Mouse (Mus musculus) forebrain, embryonic 10.5 days (tissue): ENCODE measurements around the gene Fbn1. TPM values are rescaled to one million over a fixed set of nuclear protein-coding genes. Genes with fewer than 3 reads are reported as not detected.

Experiments used
- DNase-seq: peaks from one replicate; pipeline ENCODE4 v3.0.0-alpha.2; 2017; ENCODE audit warnings: low spot score; ENCODE audit errors: extremely low spot score
- H3K27ac ChIP-seq: fragments of 300-500 bp; sonication (generic); 2 replicates; pipeline ENCODE4 v1.5.1; 2016; ENCODE audit warnings: mild to moderate bottlenecking
- H3K27me3 ChIP-seq: fragments of 300-500 bp; sonication (generic); 2 replicates; pipeline ENCODE4 v1.6.1; 2016; ENCODE audit warnings: mild to moderate bottlenecking; ENCODE audit not compliant: poor library complexity, severe bottlenecking
- H3K36me3 ChIP-seq: fragments of 300-500 bp; sonication (generic); replicated peaks from 2 replicates; pipeline ENCODE4 v1.6.1; 2016; ENCODE audit warnings: mild to moderate bottlenecking, moderate library complexity
- H3K4me1 ChIP-seq: fragments of 300-500 bp; sonication (generic); 2 replicates; pipeline ENCODE4 v1.6.1; 2016
- H3K4me3 ChIP-seq: fragments of 300-500 bp; sonication (generic); 2 replicates; pipeline ENCODE4 v1.5.1; 2016; ENCODE audit warnings: mild to moderate bottlenecking, moderate library complexity
- H3K9me3 ChIP-seq: fragments of 300-500 bp; sonication (generic); 2 replicates; pipeline ENCODE4 v1.6.1; 2016; ENCODE audit warnings: mild to moderate bottlenecking, moderate library complexity
- WGBS: fragments of 180-500 bp; shearing (Covaris S2); methylation state at CpG from one replicate; pipeline ENCODE4 v1.1.7; 2016; 5-methylcytosine and 5-hydroxymethylcytosine counted together
- polyA plus RNA-seq: library from polyadenylated mRNA; unstranded; fragments of >200 nt; fragmentation: Nextera tagmentation; extraction: Ambion mirVana; gene quantifications from 2 replicates; pipeline ENCODE4 v1.2.1, GENCODE M21; 2016

The Fbn1 gene
- polyA plus RNA-seq, 1 experiment from 2014 or later = 5.2 TPM

DNA sequence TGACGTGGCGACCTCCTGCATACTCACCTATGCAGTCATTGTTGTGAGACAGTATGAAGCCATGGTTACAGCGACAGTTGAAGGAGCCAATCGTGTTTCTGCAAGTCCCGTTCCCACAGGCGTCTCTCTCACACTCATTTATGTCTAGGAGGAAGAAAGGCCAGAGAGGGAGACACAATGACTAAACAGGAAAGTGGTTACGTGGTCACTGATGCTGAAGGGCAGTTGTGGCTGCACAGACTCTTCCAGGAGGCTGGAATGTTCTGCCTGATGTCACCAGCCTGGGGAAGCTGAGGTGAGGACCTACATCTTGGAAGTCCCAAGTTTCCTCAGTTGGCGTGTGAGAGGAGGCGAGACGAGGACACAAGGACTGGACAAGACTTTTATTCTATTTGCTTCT, 177.3 kb downstream of the Fbn1 start:
- Histone ChIP-seq H3K9me3 (no peaks in the 10 kb centered on the region), H3K27me3 (no peaks in the 10 kb centered on the region), H3K36me3 (peaks cover 35% of the 10 kb centered on the region), H3K4me1 (no peaks in the 10 kb centered on the region), H3K27ac (no peak overlapping the region), H3K4me3 (no peak overlapping the region)
- DNase-seq = no peak
- 93% methylated on average over 10 of the region's 10 CpGs for WGBS

- no peaks in the 10 kb centered on the region for H3K9me3 ChIP-seq
- H3K4me3 ChIP-seq = no peak overlapping the region
- H3K36me3 ChIP-seq = peaks cover 20% of the 10 kb centered on the region
- H3K27ac ChIP-seq = no peak overlapping the region
- no peaks in the 10 kb centered on the region for H3K27me3 ChIP-seq
- H3K4me1 ChIP-seq = peaks cover 13% of the 10 kb centered on the region
- no peak for DNase-seq
- WGBS = 82% methylated on average over 7 of the region's 7 CpGs
Observed at GRCm38 (mm10) chr2:125325125-125325855, 182.5 kb downstream of the Fbn1 start.

DNA sequence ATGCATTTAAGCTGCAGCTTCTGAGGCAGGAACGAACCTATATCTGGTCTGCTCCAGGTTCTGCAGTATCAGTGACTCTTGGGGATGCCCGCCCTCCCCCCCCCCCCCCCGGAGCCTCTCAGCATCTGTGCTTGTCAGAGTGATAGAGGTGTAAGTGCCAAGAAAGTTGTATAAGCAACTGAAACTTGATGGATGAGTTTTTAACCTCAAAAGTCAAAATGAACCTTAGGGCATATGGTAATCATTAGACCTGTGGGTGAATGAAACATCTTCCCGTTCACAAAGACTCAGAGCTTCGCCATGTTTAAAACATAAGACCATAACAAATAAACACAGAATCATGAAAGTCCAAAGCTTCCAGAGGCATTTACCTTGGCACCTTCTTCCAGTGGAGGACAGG, 183.3 kb downstream of the Fbn1 start:
- Histone ChIP-seq H3K27ac (no peak overlapping the region), H3K4me1 (peaks cover 13% of the 10 kb centered on the region), H3K9me3 (no peaks in the 10 kb centered on the region), H3K36me3 (peaks cover 19% of the 10 kb centered on the region), H3K4me3 (no peak overlapping the region), H3K27me3 (no peaks in the 10 kb centered on the region)
- 78% methylated on average over 5 of the region's 5 CpGs for WGBS
- no peak for DNase-seq

DNA sequence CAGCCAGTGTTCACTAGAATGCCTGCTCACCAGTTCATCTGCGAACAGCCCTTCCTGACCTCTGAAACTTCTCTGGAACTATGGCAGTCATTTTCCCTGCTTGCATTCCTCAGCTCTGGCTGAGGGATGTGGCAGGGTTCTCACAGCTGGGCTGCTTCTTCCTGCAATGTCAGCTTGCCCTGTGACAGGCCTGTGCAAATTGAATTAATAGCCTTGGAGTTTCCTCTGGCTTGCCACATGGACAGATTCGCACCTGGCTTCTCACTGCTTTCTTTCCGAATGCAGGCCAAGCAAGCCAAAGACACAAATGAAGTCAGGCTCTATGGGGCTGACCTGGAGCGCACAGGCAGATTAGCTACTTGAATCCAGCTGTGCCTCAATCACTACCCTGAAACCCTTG, 184.4 kb downstream of the Fbn1 start:
- DNase-seq = peak; percentile 16
- H3K27ac ChIP-seq = no peak overlapping the region

GRCm38 (mm10) chr2:125322581-125322980, 185.2 kb downstream of the Fbn1 start:
- no peaks in the 10 kb centered on the region for H3K9me3 ChIP-seq
- H3K36me3 ChIP-seq = peaks cover 22% of the 10 kb centered on the region
- DNase-seq = no peak
- H3K4me1 ChIP-seq = peaks cover 13% of the 10 kb centered on the region
- no peak overlapping the region for H3K4me3 ChIP-seq
- H3K27ac ChIP-seq = no peak overlapping the region
- no peaks in the 10 kb centered on the region for H3K27me3 ChIP-seq
- 83% methylated on average over 2 of the region's 2 CpGs for WGBS

More for the DNA sequence above, 184.4 kb downstream of the Fbn1 start:
- WGBS = 44% methylated on average over 4 of the region's 4 CpGs
- no peaks in the 10 kb centered on the region for H3K9me3 ChIP-seq
- no peak overlapping the region for H3K4me3 ChIP-seq
- H3K27me3 ChIP-seq = no peaks in the 10 kb centered on the region
- peaks cover 20% of the 10 kb centered on the region for H3K36me3 ChIP-seq
- peaks cover 13% of the 10 kb centered on the region for H3K4me1 ChIP-seq

DNA sequence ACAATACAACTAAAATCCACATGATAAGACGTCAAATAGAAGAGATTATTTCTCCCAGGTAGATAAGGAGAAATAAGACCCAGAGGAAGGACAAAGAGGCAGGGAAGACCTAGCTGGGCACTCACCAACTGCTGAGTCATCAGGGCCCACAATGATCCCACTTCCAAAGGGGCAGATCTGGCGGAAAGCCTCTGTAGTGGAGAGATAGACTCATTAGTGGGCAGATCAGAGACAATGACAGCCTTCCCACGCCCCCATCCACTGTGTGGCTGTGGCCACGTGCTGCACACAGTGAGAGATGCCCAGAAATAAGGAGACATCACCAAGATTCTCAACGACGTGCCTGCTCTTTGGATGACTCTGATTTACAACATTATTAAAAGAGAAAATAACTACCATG, 186.7 kb downstream of the Fbn1 start:
- Histone ChIP-seq H3K27ac (no peak overlapping the region), H3K4me3 (no peak overlapping the region), H3K27me3 (no peaks in the 10 kb centered on the region), H3K9me3 (no peaks in the 10 kb centered on the region), H3K4me1 (peaks cover 13% of the 10 kb centered on the region), H3K36me3 (peaks cover 33% of the 10 kb centered on the region)
- 84% methylated on average over 6 of the region's 6 CpGs for WGBS
- no peak for DNase-seq

DNA sequence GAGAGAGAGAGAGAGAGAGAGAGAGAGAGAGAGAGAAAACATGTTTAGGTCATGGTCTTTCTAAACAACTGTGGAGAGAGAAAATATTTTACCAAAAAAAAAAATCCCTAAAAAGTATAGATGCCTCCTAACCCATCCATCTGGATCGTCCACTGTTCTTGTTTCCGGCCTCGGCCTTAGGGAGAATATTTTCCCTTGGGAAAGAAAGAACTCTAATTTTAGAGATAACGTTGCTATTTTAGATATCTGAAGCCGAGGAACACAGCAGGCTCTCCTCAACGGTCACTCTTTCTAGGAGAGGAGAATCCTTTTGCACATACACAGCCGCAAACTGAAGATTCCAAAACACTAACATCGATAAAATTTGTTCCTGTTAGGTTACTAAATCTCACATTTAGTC, 188.1 kb downstream of the Fbn1 start:
- DNase-seq = no peak
- WGBS = 83% methylated on average over 8 of the region's 8 CpGs
- no peak overlapping the region for H3K4me3 ChIP-seq
- H3K27ac ChIP-seq = no peak overlapping the region
- peaks cover 13% of the 10 kb centered on the region for H3K4me1 ChIP-seq
- no peaks in the 10 kb centered on the region for H3K27me3 ChIP-seq
- peaks cover 41% of the 10 kb centered on the region for H3K36me3 ChIP-seq
- no peaks in the 10 kb centered on the region for H3K9me3 ChIP-seq

DNA sequence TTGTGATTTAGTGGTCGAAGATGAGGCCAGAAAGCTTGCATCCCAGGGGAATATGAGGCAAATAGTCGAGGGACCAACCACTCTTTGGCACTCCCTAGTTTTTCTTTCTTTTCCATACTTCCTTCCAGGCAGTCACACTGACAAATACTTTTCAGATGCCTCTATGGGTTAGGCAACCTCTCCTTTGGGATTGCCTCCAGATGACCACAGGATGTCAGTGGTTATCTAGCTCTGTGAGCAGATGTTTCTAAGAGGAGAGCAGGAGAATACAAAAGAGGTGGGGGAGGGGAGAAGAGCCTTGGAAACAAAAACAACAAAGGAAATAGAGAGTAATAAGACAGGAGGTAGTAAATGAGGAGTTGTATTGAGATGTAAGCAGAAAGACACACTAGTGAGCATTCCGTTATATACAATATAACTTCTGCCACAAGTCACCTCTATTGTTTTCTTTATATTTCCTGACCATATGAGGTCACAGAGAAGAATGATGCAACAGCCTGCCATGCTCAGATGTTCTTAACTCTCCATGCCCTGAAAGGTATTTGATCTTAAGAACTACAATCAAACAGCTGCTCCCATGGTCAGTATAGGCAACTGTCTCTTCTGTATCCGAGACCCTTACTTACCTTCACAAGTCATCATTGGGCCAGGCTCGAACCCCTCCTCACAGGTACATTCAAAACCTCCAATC, 189.3 kb downstream of the Fbn1 start:
- 81% methylated on average over 5 of the region's 5 CpGs for WGBS
- H3K4me1 ChIP-seq = peaks cover 6% of the 10 kb centered on the region
- no peak overlapping the region for H3K4me3 ChIP-seq
- H3K36me3 ChIP-seq = peaks cover 44% of the 10 kb centered on the region
- H3K27ac ChIP-seq = no peak overlapping the region
- DNase-seq = no peak
- H3K27me3 ChIP-seq = no peaks in the 10 kb centered on the region
- H3K9me3 ChIP-seq = no peaks in the 10 kb centered on the region

- 87% methylated on average over 3 of the region's 3 CpGs for WGBS
- H3K27ac ChIP-seq = no peak overlapping the region
- peaks cover 54% of the 10 kb centered on the region for H3K36me3 ChIP-seq
- H3K4me3 ChIP-seq = no peak overlapping the region
- no peak for DNase-seq
- H3K4me1 ChIP-seq = no peaks in the 10 kb centered on the region
- no peaks in the 10 kb centered on the region for H3K9me3 ChIP-seq
- no peaks in the 10 kb centered on the region for H3K27me3 ChIP-seq
Observed at GRCm38 (mm10) chr2:125315203-125315602, 192.6 kb downstream of the Fbn1 start.

GRCm38 (mm10) chr2:125314169-125314925, 193.4 kb downstream of the Fbn1 start:
- Histone ChIP-seq H3K4me3 (no peak overlapping the region), H3K27me3 (no peaks in the 10 kb centered on the region), H3K36me3 (peaks cover 58% of the 10 kb centered on the region), H3K27ac (no peak overlapping the region), H3K4me1 (no peaks in the 10 kb centered on the region), H3K9me3 (no peaks in the 10 kb centered on the region)
- 94% methylated on average over 16 of the region's 16 CpGs for WGBS
- DNase-seq = no peak

DNA sequence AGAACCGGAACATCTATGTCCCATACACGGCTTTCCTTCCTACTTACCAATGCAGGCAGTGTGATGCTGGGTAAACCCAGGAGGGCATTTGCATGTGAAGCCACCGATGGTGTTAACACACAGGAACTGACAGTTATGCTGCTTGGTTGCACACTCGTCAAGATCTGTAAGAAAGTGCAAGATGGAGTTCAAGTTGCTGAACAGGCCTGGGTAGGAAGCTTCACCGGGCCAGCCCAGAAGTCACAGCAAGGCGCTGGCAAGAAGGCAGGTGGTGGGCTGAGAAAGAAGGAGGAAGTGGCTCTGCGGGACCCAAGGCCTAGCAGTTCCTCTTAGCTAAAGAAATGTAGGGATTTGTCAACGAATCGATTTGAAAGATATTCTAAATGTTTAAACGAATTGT, 198.1 kb downstream of the Fbn1 start:
- Histone ChIP-seq H3K36me3 (peaks cover 60% of the 10 kb centered on the region), H3K27me3 (no peaks in the 10 kb centered on the region), H3K4me1 (no peaks in the 10 kb centered on the region), H3K27ac (no peak overlapping the region), H3K4me3 (no peak overlapping the region), H3K9me3 (no peaks in the 10 kb centered on the region)
- 89% methylated on average over 10 of the region's 10 CpGs for WGBS
- no peak for DNase-seq

DNA sequence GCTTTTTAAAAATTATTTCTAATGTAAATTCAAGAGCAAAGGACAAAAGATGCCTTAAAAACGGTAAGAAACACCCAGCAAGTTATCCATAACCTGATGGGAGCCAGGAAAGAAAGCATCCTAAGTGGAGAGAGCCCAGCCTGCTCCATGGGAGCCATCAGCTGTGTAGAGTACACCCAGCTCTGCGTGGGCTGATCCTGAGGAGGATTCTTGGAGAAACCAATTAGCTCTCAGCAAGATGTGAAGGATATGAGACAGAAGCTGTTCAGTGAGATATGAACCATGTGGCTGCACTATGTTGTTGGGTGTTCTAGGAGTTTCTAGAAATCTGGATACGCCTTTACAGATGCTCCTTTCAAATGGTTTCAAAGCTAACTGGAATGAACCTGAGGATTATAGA, 202.1 kb downstream of the Fbn1 start:
- Histone ChIP-seq H3K27ac (no peak overlapping the region), H3K36me3 (peaks cover 70% of the 10 kb centered on the region), H3K9me3 (no peaks in the 10 kb centered on the region), H3K27me3 (no peaks in the 10 kb centered on the region), H3K4me3 (no peak overlapping the region), H3K4me1 (no peaks in the 10 kb centered on the region)
- WGBS = 83% methylated on average over 3 of the region's 3 CpGs
- no peak for DNase-seq

DNA sequence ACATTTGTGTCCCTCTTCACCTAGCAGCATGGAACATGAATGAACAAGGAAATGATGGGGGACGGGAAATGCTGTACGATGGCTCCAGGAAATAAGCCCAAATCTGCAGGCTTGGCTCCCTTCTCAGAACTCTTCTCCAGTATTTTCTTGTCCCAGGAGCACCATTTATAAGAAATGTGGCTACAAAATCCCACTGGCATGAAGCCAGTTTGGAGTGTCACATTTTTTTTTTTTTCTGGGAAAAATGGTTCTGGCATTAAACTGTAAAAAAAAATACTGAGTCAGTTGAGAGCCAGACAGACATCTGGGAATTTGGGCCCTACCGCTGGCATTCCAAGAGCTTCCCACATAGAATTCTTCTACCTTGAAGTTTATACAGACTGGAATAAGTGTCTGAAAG, 203.0 kb downstream of the Fbn1 start:
- Histone ChIP-seq H3K27ac (no peak overlapping the region), H3K9me3 (no peaks in the 10 kb centered on the region), H3K4me3 (no peak overlapping the region), H3K4me1 (no peaks in the 10 kb centered on the region), H3K36me3 (peaks cover 70% of the 10 kb centered on the region), H3K27me3 (no peaks in the 10 kb centered on the region)
- no peak for DNase-seq
- WGBS = 97% methylated on average over 3 of the region's 3 CpGs
